Mouse (Mus musculus): ENCODE results near the gene Stxbp2. TPM values are rescaled to one million over a fixed set of nuclear protein-coding genes. Genes with fewer than 3 reads are reported as not detected.

Gene Stxbp2
- 248 to 283 TPM (median 258 TPM) in 4 replicates for total RNA-seq (2023; ENCODE audit: inconsistent age)

DNA sequence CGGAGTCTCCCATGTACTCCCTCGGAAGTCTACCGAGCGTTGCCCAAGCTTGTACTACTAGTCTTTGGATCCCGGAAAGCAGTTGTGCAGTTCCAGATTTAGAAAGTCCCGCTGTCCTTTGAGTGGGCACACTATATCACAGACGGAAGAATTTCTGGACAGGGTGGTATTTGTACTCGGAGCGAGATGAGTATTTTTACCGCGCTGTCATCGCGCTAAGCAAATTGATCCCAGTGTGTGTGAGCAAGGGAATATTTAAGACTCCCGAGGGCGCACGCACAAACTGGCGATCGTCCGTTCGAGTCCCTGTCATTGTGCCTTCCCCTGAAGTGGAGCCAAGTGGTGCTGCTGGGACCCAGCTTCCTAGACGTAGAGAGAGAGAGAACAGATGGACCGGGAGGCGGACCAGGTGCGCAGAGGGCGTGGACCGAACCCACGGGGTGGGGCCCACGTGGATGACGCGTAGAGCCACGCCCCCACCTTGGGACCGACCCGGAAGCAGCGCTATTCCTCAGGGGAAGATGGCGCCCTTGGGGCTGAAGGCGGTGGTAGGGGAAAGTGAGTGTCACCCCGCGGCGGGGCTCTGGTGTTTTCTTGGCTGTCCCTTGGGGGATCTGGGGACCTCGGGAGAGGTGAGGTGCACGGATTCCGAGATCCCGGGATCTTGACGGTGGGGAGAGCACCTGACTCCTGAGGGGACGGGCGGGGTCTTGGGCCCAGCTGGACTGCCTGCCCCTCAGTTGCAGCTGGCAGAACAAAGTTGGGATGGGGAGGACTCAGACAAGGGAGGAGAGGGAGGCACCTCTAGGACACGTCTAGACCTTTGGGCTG, at the start of gene Stxbp2:
Gene Stxbp2, plus strand, starts transcription at position 309 of the 831 bp plus-strand sequence.

DNA sequence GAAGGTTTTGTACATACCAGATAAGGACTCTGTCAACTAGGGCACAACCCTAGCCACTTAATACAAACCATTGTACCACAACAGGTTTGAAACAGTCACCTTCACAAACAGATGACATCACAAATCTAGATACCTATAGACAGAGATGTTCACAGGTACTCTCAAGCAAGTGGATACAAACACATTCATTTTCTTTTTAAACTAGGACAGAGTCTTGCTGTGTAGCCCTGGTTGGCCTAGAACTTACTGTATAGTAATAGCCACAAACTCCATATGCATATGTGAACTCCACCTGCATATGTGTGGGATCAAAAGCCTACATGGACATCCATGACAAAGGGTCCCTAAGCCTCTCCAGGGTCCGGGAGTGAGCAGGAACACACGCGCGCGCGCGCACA, 43.8 kb upstream of the Stxbp2 start, which contains the start of gene Camsap3:
Gene Camsap3, plus strand, starts transcription at position 301 of the 398 bp plus-strand sequence.

DNA sequence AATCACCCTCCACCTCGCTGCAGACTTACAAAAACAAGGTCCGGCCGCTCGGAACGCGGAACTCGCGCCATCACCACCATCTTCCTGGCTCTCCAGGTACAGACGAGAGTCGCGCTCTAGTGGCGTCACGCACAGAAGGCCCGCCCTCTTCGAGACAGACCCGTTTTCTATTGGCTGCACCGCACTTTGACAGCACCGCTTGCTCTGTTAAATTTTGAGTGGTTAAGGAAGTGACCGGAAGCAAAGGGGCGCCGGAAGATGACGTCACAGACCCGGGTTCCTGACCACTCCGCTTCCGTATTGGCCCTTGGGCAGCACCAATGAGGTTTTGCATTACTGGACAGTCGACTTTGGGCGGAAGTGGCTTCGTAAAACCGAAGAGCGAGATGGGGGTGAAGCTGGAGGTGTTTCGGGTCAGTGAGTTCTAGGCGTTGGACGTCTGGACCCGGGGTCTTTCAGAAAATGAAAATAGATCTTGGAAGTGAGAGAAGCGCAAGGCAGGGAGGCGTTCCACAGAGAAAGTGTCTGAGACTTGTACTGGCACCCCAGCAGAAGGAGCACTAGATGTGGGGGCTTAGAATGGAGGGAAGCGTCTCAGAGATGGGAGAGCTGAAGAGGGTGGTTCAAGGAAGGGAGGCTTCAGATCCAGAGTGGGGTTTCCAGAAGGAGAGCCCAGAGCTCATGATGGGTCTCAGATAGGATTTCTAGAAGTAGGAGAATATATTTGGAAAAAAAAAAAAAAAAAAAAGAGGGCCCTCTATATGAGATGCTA, 9.4 kb upstream of the Stxbp2 start, which contains the start of the genes Xab2 and Pet100:
Gene Xab2, minus strand, starts transcription at position 118 of the 772 bp plus-strand sequence.
Gene Pet100, plus strand, starts transcription at position 350 of the 772 bp plus-strand sequence.

DNA sequence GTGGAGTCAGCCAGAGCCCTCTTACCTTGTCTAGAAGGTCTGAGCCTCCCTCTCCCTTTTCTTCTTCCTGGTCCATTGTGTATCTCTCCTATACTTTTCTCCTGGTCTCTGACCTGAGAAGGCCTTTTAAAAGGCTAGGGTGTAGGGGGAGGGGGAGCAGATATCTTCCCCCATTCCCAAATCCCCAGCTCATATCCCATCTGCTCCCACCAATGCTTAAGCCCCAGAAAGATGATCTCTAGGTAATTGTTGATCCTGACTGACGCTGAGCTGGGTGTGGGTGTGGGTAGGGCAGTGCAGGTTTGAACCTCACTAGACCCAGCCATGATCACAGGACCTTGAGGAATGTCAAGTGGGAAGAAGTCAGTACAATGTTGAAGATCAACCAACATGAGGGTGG, 5.3 kb upstream of the Stxbp2 start, which contains the start of gene Pcp2:
Gene Pcp2, minus strand, starts transcription at position 101 of the 400 bp plus-strand sequence.

DNA sequence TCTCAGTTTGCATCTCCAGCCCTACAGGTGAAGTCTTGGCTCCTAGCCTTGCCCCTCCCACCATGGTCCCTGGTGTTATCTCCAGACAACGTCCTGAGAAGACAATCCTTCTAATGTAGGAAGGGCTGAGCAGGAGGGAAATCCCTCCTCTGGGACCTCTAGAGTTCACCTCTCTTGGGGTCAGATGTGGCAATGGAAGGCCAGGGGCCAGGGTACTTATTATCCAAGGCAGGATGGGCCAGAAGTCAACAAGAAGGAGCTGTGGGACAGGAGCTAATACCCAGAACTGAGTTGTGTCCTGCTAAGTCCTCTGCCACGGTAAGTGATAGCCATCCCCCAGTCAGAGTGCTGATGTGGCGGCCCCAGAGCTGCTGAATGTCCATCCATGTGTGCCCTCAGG, 24.8 kb downstream of the Stxbp2 start, which contains the start of gene Retn:
Gene Retn, plus strand, starts transcription at position 245 of the 400 bp plus-strand sequence.

DNA sequence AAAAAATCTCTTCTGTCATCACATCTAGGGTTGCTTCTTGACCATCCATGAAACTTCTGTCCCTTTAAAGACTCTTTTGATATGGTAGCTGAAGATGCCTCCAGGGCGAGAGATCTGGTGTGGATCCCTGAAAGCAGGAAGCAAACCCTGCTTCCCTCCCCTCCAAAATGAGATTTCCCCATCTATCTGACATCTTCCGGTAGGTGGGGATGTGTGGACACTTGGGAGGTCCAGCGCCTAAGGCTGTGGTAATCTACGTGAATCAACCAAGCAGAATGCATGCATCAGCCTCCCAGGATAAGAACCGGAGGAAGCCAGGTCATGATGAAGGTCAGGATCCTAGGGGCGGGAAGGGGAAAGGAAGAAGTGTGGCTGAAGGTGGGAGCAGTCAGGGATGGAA, 34.8 kb downstream of the Stxbp2 start, which contains the start of gene Mcemp1:
Gene Mcemp1, plus strand, starts transcription at position 248 of the 400 bp plus-strand sequence.

DNA sequence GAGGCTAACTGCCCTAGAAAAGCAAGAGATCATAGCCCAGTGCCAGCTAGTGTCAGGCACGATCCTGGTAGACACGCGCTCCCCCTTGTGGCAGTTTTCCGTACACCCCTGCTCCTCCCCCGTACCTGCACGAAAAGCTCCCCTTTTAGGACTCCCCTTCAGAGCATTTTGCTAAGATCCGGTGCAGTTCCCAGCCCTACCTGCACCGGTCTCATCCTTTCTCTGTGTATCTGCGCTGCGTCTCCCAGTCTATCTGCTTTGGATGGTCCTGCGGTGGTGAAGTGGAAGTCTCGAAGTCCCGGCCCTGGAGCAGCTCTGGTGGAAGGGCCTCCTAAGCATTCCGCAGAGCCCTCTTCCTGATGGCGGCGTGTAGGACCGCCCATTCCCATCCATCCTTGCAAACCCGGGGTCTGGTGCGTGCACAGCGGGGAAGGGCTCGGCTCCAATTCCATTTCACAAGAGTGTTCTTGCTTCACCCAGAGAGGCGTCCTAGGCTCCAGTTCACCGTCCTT, 41.3 kb downstream of the Stxbp2 start, which contains the start of gene Fcor:
Gene Fcor, minus strand, starts transcription at position 383 of the 512 bp plus-strand sequence.

DNA sequence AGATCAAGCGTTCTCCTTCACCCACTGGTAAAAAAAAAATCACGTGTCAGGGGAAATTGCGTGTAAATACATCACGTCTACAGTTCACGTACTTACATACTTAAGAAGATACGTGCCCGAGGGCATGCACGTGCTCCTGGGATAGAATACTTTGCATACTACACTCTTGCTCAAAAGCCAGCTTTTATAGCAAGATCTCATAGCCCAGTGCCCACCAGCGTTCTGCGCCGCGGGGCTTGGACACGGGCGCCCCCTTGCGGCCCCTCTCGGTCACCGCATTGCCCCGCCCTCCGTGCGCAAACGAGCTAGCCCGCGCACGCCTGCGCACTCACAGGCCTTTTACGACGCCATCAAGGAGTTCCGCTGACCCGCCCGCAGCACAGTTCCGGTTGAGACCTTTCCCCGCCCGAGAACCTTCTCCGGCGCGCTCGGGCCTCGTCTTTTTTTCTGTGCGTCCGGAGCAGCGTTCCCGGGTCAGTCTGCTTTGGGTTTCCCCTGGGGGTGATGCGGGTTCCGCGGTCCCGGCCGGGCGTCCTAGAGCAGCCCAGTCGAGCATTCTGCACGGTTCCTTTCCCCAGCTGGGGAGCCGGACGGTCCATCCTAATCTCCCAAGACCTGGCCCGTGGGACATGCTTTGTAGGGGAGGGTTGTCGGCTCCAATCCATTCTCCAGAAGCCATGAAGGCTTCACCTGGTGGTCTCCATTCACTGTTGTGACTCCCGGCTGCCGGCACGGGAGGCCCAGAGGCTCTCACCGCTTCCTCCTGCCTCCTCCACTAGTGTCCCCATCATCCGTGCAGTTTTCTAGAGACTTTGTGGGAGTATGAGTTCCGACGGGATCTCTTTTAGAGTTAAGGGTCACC, 45.6 kb downstream of the Stxbp2 start, which contains the start of gene Trappc5:
Gene Trappc5, plus strand, starts transcription at position 169 of the 862 bp plus-strand sequence.

Other genes with a start within 250 kb of the Stxbp2 start
- 226 to 260 TPM (median 253 TPM) in 4 replicates for gene Arhgef18, start 237.9 kb upstream of the Stxbp2 start, total RNA-seq (2023; ENCODE audit: inconsistent age)
- 0.80 to 1.7 TPM (median 1.4 TPM) in 4 replicates for gene Pex11g, start 163.3 kb upstream of the Stxbp2 start, total RNA-seq (2023; ENCODE audit: inconsistent age)
- gene Tex45, start 160.1 kb upstream of the Stxbp2 start, total RNA-seq (2023; ENCODE audit: inconsistent age): 4.9 to 9.2 TPM (median 7.3 TPM) in 4 replicates
- gene Zfp358, start 137.8 kb upstream of the Stxbp2 start, total RNA-seq (2023; ENCODE audit: inconsistent age): 8.0 to 11.4 TPM (median 9.8 TPM) in 4 replicates
- 89.1 to 114 TPM (median 104 TPM) in 4 replicates for gene Mcoln1, start 130.5 kb upstream of the Stxbp2 start, total RNA-seq (2023; ENCODE audit: inconsistent age)
- 60.2 to 80.5 TPM (median 68.7 TPM) in 4 replicates for gene Pnpla6, start 115.6 kb upstream of the Stxbp2 start, total RNA-seq (2023; ENCODE audit: inconsistent age)
- gene C330021F23Rik, start 63.0 kb upstream of the Stxbp2 start, total RNA-seq (2023; ENCODE audit: inconsistent age): not detected in 4 replicates
- 0.12 to 0.27 TPM (median 0.18 TPM) in 4 replicates for gene Camsap3, start 43.7 kb upstream of the Stxbp2 start, total RNA-seq (2023; ENCODE audit: inconsistent age)
- gene Xab2, start 9.6 kb upstream of the Stxbp2 start, total RNA-seq (2023; ENCODE audit: inconsistent age): 91.5 to 105 TPM (median 97.7 TPM) in 4 replicates
- gene Pet100, start 9.4 kb upstream of the Stxbp2 start, total RNA-seq (2023; ENCODE audit: inconsistent age): 67.8 to 74.9 TPM (median 70.5 TPM) in 4 replicates
- gene Pcp2, start 5.4 kb upstream of the Stxbp2 start, total RNA-seq (2023; ENCODE audit: inconsistent age): not detected in 4 replicates
- gene Retn, start 24.8 kb downstream of the Stxbp2 start, total RNA-seq (2023; ENCODE audit: inconsistent age): not detected in 4 replicates
- gene Mcemp1, start 34.8 kb downstream of the Stxbp2 start, total RNA-seq (2023; ENCODE audit: inconsistent age): not detected in 4 replicates
- 1.6 TPM in 1 of 4 replicates, not detected in the others for gene Fcor, start 41.4 kb downstream of the Stxbp2 start, total RNA-seq (2023; ENCODE audit: inconsistent age)
- gene Trappc5, start 45.3 kb downstream of the Stxbp2 start, total RNA-seq (2023; ENCODE audit: inconsistent age): 19.9 to 22.8 TPM (median 21.2 TPM) in 4 replicates
- gene Fcer2a, start 63.2 kb downstream of the Stxbp2 start, total RNA-seq (2023; ENCODE audit: inconsistent age): 517 to 653 TPM (median 596 TPM) in 4 replicates
- 0.35 TPM in 1 of 4 replicates, not detected in the others for gene Clec4g, start 89.7 kb downstream of the Stxbp2 start, total RNA-seq (2023; ENCODE audit: inconsistent age)
- gene Cd209a, start 118.0 kb downstream of the Stxbp2 start, total RNA-seq (2023; ENCODE audit: inconsistent age): 0.35 to 1.5 TPM (median 0.90 TPM) in 4 replicates
- not detected in 4 replicates for gene Cd209e, start 223.4 kb downstream of the Stxbp2 start, total RNA-seq (2023; ENCODE audit: inconsistent age)
- gene Cd209d, start 247.6 kb downstream of the Stxbp2 start, total RNA-seq (2023; ENCODE audit: inconsistent age): not detected in 4 replicates

Data from B cell, adult (primary cell).